Mouse (Mus musculus) right cerebral cortex, postnatal 25 days (tissue): ENCODE measurements around the gene Trip10.

ENCODE experiments used
- DNase-seq: peaks from one replicate; pipeline ENCODE4 v3.0.0; 2022

Trip10 gene

GRCm38 (mm10) chr17:57295935-57296334, 46.7 kb downstream of the Trip10 start:
- no peak for DNase-seq

GRCm38 (mm10) chr17:57297040-57297439, 47.8 kb downstream of the Trip10 start:
- no peak for DNase-seq

DNA sequence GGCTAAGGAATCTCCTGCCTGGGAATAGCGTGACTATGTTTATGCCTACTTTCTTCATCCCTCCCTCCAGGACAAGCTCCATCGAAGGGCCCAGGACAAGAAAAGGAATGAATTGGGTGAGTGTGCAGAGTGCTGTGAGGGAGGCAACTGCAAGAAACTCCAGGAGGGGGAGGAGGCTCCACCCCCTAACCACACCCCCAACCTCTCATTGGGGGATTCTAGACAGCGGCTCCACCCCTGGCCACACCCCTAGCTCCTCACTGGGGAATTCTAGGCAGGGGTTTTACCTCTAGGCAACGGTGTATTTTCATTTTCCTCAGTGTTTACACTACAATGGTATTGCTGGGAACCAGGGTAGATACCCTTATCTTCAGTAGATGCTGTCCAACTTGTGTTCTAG, 56.3 kb downstream of the Trip10 start:
- no peak for DNase-seq

- DNase-seq: no peak
Measured at GRCm38 (mm10) chr17:57307074-57307473, 57.8 kb downstream of the Trip10 start.

GRCm38 (mm10) chr17:57311801-57312200, 62.5 kb downstream of the Trip10 start:
- no peak for DNase-seq
